Mouse (Mus musculus) right cerebral cortex, postnatal 25 days (tissue): Measurements from ENCODE around the gene Il2ra.
A peak's percentile ranks its signal among the peaks of the same experiment; 100 is the strongest.
"Not testable (repeated sequence)": the region's sequence is repeated elsewhere in the genome, so short reads cannot be mapped to it uniquely, and the experiment has no call there.

Experiments used
- DNase-seq: peaks from one replicate; pipeline ENCODE4 v3.0.0; 2022

Gene Il2ra

GRCm38 (mm10) chr2:11706030-11706745 is 63.6 kb downstream of the Il2ra start:
- DNase-seq = no peak

GRCm38 (mm10) chr2:11706746-11707065 is 64.1 kb downstream of the Il2ra start:
- DNase-seq = peak; percentile 28

GRCm38 (mm10) chr2:11708538-11708937 is 65.9 kb downstream of the Il2ra start:
- DNase-seq = no peak

GRCm38 (mm10) chr2:11710101-11710500 is 67.5 kb downstream of the Il2ra start:
- not testable (repeated sequence) for DNase-seq

- DNase-seq = no peak
Observed at GRCm38 (mm10) chr2:11712483-11712990, 69.9 kb downstream of the Il2ra start.

- no peak for DNase-seq
Observed at GRCm38 (mm10) chr2:11713021-11713420, 70.4 kb downstream of the Il2ra start.

GRCm38 (mm10) chr2:11714535-11714934 is 71.9 kb downstream of the Il2ra start:
- DNase-seq = peak; percentile 18

- DNase-seq = no peak
Observed at GRCm38 (mm10) chr2:11718573-11718972, 76.0 kb downstream of the Il2ra start.

- DNase-seq = no peak
Observed at GRCm38 (mm10) chr2:11722564-11722963, 80.0 kb downstream of the Il2ra start.

- DNase-seq = no peak
Observed at GRCm38 (mm10) chr2:11727574-11727973, 85.0 kb downstream of the Il2ra start.

- no peak for DNase-seq
Observed at GRCm38 (mm10) chr2:11729091-11729490, 86.5 kb downstream of the Il2ra start.

- DNase-seq = no peak
Observed at GRCm38 (mm10) chr2:11732978-11733377, 90.4 kb downstream of the Il2ra start.

GRCm38 (mm10) chr2:11735853-11736252 is 93.2 kb downstream of the Il2ra start:
- no peak for DNase-seq

GRCm38 (mm10) chr2:11738794-11739193 is 96.2 kb downstream of the Il2ra start:
- no peak for DNase-seq

GRCm38 (mm10) chr2:11739516-11740051 is 97.0 kb downstream of the Il2ra start:
- DNase-seq = no peak
